Mouse (Mus musculus) forebrain, embryonic 13.5 days (tissue): ENCODE results near the gene Zmiz1. TPM values are rescaled to one million over a fixed set of nuclear protein-coding genes. Genes with fewer than 3 reads are reported as not detected.

ENCODE experiments used
- ATAC-seq: fragments of 200-750 bp; cut with Nextera tagmentation; 2 replicates; pipeline ENCODE4 v1.8.0; 2017
- H3K27ac ChIP-seq: fragments of 300-500 bp; sonication (generic); 2 replicates; pipeline ENCODE4 v1.5.1; 2015; ENCODE audit warnings: inconsistent platforms, mild to moderate bottlenecking, moderate library complexity
- H3K27me3 ChIP-seq: fragments of 300-500 bp; sonication (generic); 2 replicates; pipeline ENCODE4 v1.6.1; 2015; ENCODE audit warnings: mild to moderate bottlenecking, inconsistent platforms
- H3K36me3 ChIP-seq: fragments of 300-500 bp; sonication (generic); 2 replicates; pipeline ENCODE4 v1.6.1; 2015; ENCODE audit warnings: mild to moderate bottlenecking, inconsistent platforms; ENCODE audit not compliant: poor library complexity, severe bottlenecking
- H3K4me1 ChIP-seq: fragments of 300-500 bp; sonication (generic); 2 replicates; pipeline ENCODE4 v1.6.1; 2015; ENCODE audit warnings: inconsistent platforms
- H3K4me2 ChIP-seq: fragments of 300-500 bp; sonication (generic); 2 replicates; pipeline ENCODE4 v1.6.1; 2015; ENCODE audit warnings: inconsistent platforms, mild to moderate bottlenecking, moderate library complexity
- H3K4me3 ChIP-seq: fragments of 300-500 bp; sonication (generic); 2 replicates; pipeline ENCODE4 v1.5.1; 2015; ENCODE audit warnings: mild to moderate bottlenecking, inconsistent platforms
- H3K9ac ChIP-seq: fragments of 300-500 bp; sonication (generic); 2 replicates; pipeline ENCODE4 v1.6.1; 2015; ENCODE audit warnings: mild to moderate bottlenecking, inconsistent platforms
- H3K9me3 ChIP-seq: fragments of 300-500 bp; sonication (generic); replicated peaks from 2 replicates; pipeline ENCODE4 v1.6.1; 2016; ENCODE audit warnings: inconsistent platforms
- WGBS: fragments of 180-500 bp; shearing (Covaris S2); methylation state at CpG from one replicate; pipeline ENCODE4 v1.1.7; 2015; 5-methylcytosine and 5-hydroxymethylcytosine counted together
- polyA plus RNA-seq: library from polyadenylated mRNA; unstranded; fragments of >200 nt; fragmentation: Nextera tagmentation; extraction: Ambion mirVana; gene quantifications from 2 replicates; pipeline ENCODE4 v1.2.1, GENCODE M21; 2015

Gene Zmiz1
- polyA plus RNA-seq, 1 experiment from 2014 or later = 57.2 TPM

GRCm38 (mm10) chr14:25458111-25459015 lies 622 bp upstream of the Zmiz1 start:
- H3K9me3 ChIP-seq = no peaks in the 10 kb centered on the region
- H3K9ac ChIP-seq = peak overlapping the region; percentile 100
- no peaks in the 10 kb centered on the region for H3K27me3 ChIP-seq
- WGBS = under 1% methylated on average over 37 of the region's 37 CpGs
- H3K36me3 ChIP-seq = no peaks in the 10 kb centered on the region
- peak overlapping the region; percentile 99 for H3K27ac ChIP-seq
- peak overlapping the region; percentile 94 for H3K4me2 ChIP-seq
- peak; percentile 19 for ATAC-seq
- H3K4me1 ChIP-seq = peaks cover 50% of the 10 kb centered on the region
- peak overlapping the region; percentile 96 for H3K4me3 ChIP-seq

GRCm38 (mm10) chr14:25459394-25459997 lies 511 bp downstream of the Zmiz1 start:
- under 1% methylated on average over 69 of the region's 69 CpGs for WGBS
- Histone ChIP-seq H3K4me2 (peak overlapping the region; percentile 94), H3K36me3 (no peaks in the 10 kb centered on the region), H3K4me3 (peak overlapping the region; percentile 96), H3K27ac (peak overlapping the region; percentile 99), H3K9me3 (no peaks in the 10 kb centered on the region), H3K4me1 (peaks cover 61% of the 10 kb centered on the region), H3K9ac (peak overlapping the region; percentile 100), H3K27me3 (no peaks in the 10 kb centered on the region)
- ATAC-seq = peak; percentile 17

- WGBS = under 1% methylated on average over 49 of the region's 63 CpGs
Observed at GRCm38 (mm10) chr14:25459998-25460800, 1.2 kb downstream of the Zmiz1 start.

GRCm38 (mm10) chr14:25460801-25461675 lies 2.1 kb downstream of the Zmiz1 start:
- Histone ChIP-seq H3K36me3 (no peaks in the 10 kb centered on the region), H3K4me2 (peak overlapping the region; percentile 94), H3K9me3 (no peaks in the 10 kb centered on the region), H3K4me3 (peak overlapping the region; percentile 96), H3K27ac (peak overlapping the region; percentile 99), H3K9ac (peak overlapping the region; percentile 100), H3K4me1 (peaks cover 64% of the 10 kb centered on the region), H3K27me3 (no peaks in the 10 kb centered on the region)
- WGBS = under 1% methylated on average over 32 of the region's 42 CpGs
- ATAC-seq = no peak

More at GRCm38 (mm10) chr14:25459998-25460800, 1.2 kb downstream of the Zmiz1 start:
- Histone ChIP-seq H3K9ac (peak overlapping the region; percentile 100), H3K27me3 (no peaks in the 10 kb centered on the region), H3K9me3 (no peaks in the 10 kb centered on the region), H3K4me3 (peak overlapping the region; percentile 96), H3K27ac (peak overlapping the region; percentile 99), H3K36me3 (no peaks in the 10 kb centered on the region), H3K4me2 (peak overlapping the region; percentile 94), H3K4me1 (peaks cover 64% of the 10 kb centered on the region)
- no peak for ATAC-seq

GRCm38 (mm10) chr14:25461676-25462385 lies 2.8 kb downstream of the Zmiz1 start:
- peak overlapping the region; percentile 96 for H3K4me3 ChIP-seq
- H3K27ac ChIP-seq = peak overlapping the region; percentile 99
- H3K4me1 ChIP-seq = peaks cover 64% of the 10 kb centered on the region
- no peaks in the 10 kb centered on the region for H3K27me3 ChIP-seq
- peak overlapping the region; percentile 94 for H3K4me2 ChIP-seq
- 4% methylated on average over 12 of the region's 12 CpGs for WGBS
- peak overlapping the region; percentile 100 for H3K9ac ChIP-seq
- no peaks in the 10 kb centered on the region for H3K36me3 ChIP-seq
- H3K9me3 ChIP-seq = no peaks in the 10 kb centered on the region
- ATAC-seq = no peak

- H3K4me3 ChIP-seq = peak overlapping the region; percentile 3; the same call in 1 of the 2 replicates
- no peaks in the 10 kb centered on the region for H3K9me3 ChIP-seq
- ATAC-seq = no peak
- H3K9ac ChIP-seq = peak overlapping the region; percentile 45; the same call in 1 of the 2 replicates
- H3K27me3 ChIP-seq = no peaks in the 10 kb centered on the region
- peak overlapping the region; percentile 94 for H3K4me2 ChIP-seq
- H3K36me3 ChIP-seq = no peaks in the 10 kb centered on the region
- WGBS = 0% methylated on average over 1 of the region's 1 CpGs
- H3K27ac ChIP-seq = no peak overlapping the region
- peaks cover 73% of the 10 kb centered on the region for H3K4me1 ChIP-seq
Observed at GRCm38 (mm10) chr14:25462975-25463374, 4.0 kb downstream of the Zmiz1 start.

GRCm38 (mm10) chr14:25463919-25464318 lies 4.9 kb downstream of the Zmiz1 start:
- Histone ChIP-seq H3K36me3 (0 out of 2 replicates have a peak, but pooled peaks cover 3% of the 10 kb centered on the region), H3K9me3 (no peaks in the 10 kb centered on the region), H3K27ac (peak overlapping the region; percentile 2; the same call in 1 of the 2 replicates), H3K9ac (peak overlapping the region; percentile 45; the same call in 1 of the 2 replicates), H3K27me3 (no peaks in the 10 kb centered on the region), H3K4me2 (peak overlapping the region; percentile 94), H3K4me1 (peaks cover 76% of the 10 kb centered on the region), H3K4me3 (0 out of 2 replicates have a peak overlapping the region, but pooled peaks have one; percentile 3)
- 12% methylated on average over 9 of the region's 9 CpGs for WGBS
- no peak for ATAC-seq

- ATAC-seq = 0 out of 2 replicates have a peak, but pooled peaks have one; percentile 6
- Histone ChIP-seq H3K9ac (peak overlapping the region; percentile 9; the same call in 1 of the 2 replicates), H3K4me3 (no peak overlapping the region), H3K27ac (peak overlapping the region; percentile 27), H3K4me1 (peaks cover 84% of the 10 kb centered on the region), H3K27me3 (no peaks in the 10 kb centered on the region), H3K9me3 (no peaks in the 10 kb centered on the region), H3K36me3 (0 out of 2 replicates have a peak, but pooled peaks cover 3% of the 10 kb centered on the region), H3K4me2 (peak overlapping the region; percentile 94)
- WGBS = 24% methylated on average over 8 of the region's 8 CpGs
Observed at GRCm38 (mm10) chr14:25464611-25465307, 5.8 kb downstream of the Zmiz1 start.

- no peaks in the 10 kb centered on the region for H3K9me3 ChIP-seq
- WGBS = 79% methylated on average over 4 of the region's 4 CpGs
- peak overlapping the region; percentile 4; the same call in 1 of the 2 replicates for H3K9ac ChIP-seq
- H3K4me3 ChIP-seq = no peak overlapping the region
- H3K27me3 ChIP-seq = no peaks in the 10 kb centered on the region
- no peak overlapping the region for H3K27ac ChIP-seq
- ATAC-seq = no peak
- H3K4me1 ChIP-seq = peaks cover 98% of the 10 kb centered on the region
- 0 out of 2 replicates have a peak, but pooled peaks cover 3% of the 10 kb centered on the region for H3K36me3 ChIP-seq
- H3K4me2 ChIP-seq = no peak overlapping the region
Observed at GRCm38 (mm10) chr14:25466361-25466760, 7.4 kb downstream of the Zmiz1 start.
